Mouse (Mus musculus) bone marrow, adult 2 months (tissue): ENCODE results near the gene Alg1. TPM values are rescaled to one million over a fixed set of nuclear protein-coding genes. Genes with fewer than 3 reads are reported as not detected.

Source experiments
- H3K27ac ChIP-seq: fragments of 200-500 bp; 2 replicates; pipeline ENCODE4 v1.5.1; 2012; ENCODE audit warnings: low read depth, mild to moderate bottlenecking, control low read depth, inconsistent platforms, low read length; ENCODE audit not compliant: control insufficient read depth, poor library complexity, insufficient read depth
- H3K4me1 ChIP-seq: fragments of 200-500 bp; 2 replicates; pipeline ENCODE4 v1.6.1; 2011; ENCODE audit warnings: low read length; ENCODE audit not compliant: control insufficient read depth, insufficient read depth
- H3K4me3 ChIP-seq: fragments of 200-500 bp; replicated peaks from 2 replicates; pipeline ENCODE3; 2011; ENCODE audit warnings: mild to moderate bottlenecking, low read depth, low read length, control low read depth; ENCODE audit not compliant: control insufficient read depth
- CTCF ChIP-seq: fragments of 200-500 bp; IDR thresholded peaks from 2 replicates; pipeline ENCODE4 v1.5.1; 2011; ENCODE audit warnings: low read length, control low read depth; ENCODE audit not compliant: control insufficient read depth, insufficient read depth
- POLR2A ChIP-seq: fragments of 200-500 bp; IDR thresholded peaks from 2 replicates; pipeline ENCODE4 v1.6.1; 2011; ENCODE audit warnings: low read depth, mild to moderate bottlenecking, control low read depth, low read length, borderline replicate concordance; ENCODE audit not compliant: control insufficient read depth
- WGBS: fragments of 180-500 bp; shearing (Covaris S2); methylation state at CpG from one replicate; pipeline ENCODE4 v1.1.7; 2018; 5-methylcytosine and 5-hydroxymethylcytosine counted together
- polyA plus RNA-seq: library from polyadenylated mRNA; stranded (reverse); fragments of >200 nt; gene quantifications from 2 replicates; pipeline ENCODE4 v1.2.4, GENCODE M21; 2011; ENCODE audit warnings: low replicate concordance; ENCODE audit not compliant: missing spikeins, insufficient read depth, insufficient read length

Alg1 gene
- polyA plus RNA-seq, 1 experiment = 15.4 TPM

DNA sequence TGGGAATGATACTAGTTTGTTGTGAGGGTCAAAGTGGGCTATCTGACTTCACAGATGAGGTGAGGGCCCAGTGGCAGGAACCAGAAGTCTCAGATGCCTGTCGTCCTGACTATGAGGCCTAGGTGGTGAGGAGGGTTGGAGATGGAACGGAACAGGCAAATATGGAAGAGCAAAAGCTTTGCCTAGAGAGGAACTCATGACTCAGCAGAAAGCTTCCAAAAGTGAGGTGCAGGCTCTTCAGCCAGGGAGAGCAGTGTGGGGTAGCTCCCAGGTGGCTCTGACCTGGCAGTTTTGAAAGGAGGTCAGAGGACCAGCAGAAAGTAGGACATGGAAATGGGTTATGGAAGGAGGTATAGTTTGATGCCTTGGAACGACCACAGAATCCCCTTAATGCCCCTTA is 17.5 kb downstream of the Alg1 start:
- TF ChIP-seq CTCF (no peak), POLR2A (no peak)
- Histone ChIP-seq H3K4me1 (no peaks in the 10 kb centered on the region; the same call in 1 of the 2 replicates), H3K4me3 (no peak overlapping the region), H3K27ac (no peak overlapping the region)
- WGBS = 77% methylated on average over 3 of the region's 3 CpGs

DNA sequence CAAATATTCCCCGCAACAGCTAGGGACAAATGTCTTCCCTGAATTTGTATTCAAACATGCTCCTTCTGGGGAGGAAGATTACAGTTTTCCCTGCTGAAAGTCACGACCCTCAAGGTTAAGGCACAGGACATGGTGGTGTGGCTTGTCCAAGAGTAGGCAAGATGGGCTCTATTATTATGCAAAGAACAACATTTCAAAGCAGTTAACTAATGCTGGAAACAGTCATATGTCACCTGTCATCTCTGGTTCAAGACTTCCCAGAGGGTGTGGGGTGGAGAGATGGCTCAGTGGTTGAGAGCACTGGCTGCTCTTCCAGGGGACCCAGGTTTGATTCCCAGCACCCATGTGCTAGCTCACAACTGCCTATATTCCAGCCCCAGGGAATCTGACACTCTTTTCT is 18.8 kb downstream of the Alg1 start:
- TF ChIP-seq POLR2A (no peak), CTCF (no peak)
- no peaks in the 10 kb centered on the region; the same call in 1 of the 2 replicates for H3K4me1 ChIP-seq
- H3K27ac ChIP-seq = no peak overlapping the region
- no peak overlapping the region for H3K4me3 ChIP-seq
- WGBS = 82% methylated on average over 2 of the region's 2 CpGs

DNA sequence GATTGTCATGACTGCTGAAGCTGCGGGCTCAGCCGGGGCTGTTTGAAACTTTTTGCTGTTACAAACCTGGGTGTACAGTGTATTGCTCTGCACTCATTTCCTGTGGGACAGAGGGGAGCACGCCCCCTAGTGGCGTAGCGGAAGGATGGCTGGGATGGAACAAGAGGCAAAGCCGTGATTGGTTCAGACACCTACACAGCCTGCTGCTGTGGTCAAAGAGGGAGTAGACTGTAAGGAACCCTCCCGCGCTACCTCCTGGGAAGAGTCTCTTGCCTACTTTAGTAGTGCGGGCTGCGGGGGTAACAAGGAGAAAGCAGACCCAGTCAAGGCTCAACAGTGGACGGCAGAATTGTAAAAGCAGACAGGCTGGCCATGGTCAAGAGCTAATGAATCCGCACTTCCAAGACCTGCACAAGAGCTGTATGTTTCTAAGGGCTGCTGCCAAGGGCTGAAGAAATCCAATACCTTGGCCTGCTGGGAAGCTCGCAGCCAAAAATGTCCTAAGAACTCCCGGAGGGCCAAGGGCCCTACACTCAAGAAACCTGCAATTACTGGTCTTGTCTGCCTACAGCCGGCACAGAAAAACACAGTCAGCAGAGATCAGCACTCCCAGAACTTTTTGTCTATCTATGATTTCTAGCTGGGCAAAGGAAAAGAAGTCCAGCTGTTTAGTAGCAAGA is 21.1 kb downstream of the Alg1 start:
- Histone ChIP-seq H3K27ac (no peak overlapping the region), H3K4me1 (no peaks in the 10 kb centered on the region; the same call in 1 of the 2 replicates), H3K4me3 (peak overlapping the region; percentile 39)
- 2% methylated on average over 15 of the region's 15 CpGs for WGBS
- TF ChIP-seq CTCF = peak; percentile 99
- no peak for TF ChIP-seq POLR2A

DNA sequence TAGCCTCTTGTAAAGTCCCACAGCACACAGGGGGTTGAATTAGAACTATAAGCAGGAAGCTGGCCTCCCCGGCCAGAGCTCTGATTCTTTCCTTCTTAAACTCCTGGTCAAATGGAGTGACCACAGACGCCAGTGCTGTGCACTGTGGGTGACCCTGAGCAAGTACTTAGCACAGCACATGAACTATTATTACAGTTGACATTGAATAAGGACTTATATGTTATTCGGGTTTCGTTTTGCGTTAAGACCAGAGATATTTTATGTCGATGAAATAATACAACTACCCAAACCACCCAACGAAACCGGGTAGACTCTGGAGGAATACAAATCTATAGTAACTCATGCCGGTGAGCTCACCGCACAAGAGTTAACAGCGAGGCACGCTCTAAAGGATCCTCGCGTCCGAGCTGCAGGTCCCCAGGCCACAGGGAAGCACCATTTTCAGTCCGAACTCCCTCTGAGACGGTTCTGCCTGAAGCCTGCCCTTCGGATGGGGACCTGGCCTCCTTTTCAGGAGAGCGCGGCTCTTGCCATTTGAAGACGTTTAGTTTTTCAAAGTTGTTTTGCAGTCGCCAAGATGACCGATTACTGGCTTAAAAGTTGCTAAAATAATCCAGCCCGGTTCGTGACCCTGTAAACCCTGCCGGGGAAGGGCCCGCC is 21.8 kb downstream of the Alg1 start:
- WGBS = under 1% methylated on average over 27 of the region's 27 CpGs
- Histone ChIP-seq H3K4me1 (no peaks in the 10 kb centered on the region; the same call in 1 of the 2 replicates), H3K4me3 (peak overlapping the region; percentile 70), H3K27ac (peak overlapping the region; percentile 39)
- TF ChIP-seq POLR2A (no peak), CTCF (no peak)

DNA sequence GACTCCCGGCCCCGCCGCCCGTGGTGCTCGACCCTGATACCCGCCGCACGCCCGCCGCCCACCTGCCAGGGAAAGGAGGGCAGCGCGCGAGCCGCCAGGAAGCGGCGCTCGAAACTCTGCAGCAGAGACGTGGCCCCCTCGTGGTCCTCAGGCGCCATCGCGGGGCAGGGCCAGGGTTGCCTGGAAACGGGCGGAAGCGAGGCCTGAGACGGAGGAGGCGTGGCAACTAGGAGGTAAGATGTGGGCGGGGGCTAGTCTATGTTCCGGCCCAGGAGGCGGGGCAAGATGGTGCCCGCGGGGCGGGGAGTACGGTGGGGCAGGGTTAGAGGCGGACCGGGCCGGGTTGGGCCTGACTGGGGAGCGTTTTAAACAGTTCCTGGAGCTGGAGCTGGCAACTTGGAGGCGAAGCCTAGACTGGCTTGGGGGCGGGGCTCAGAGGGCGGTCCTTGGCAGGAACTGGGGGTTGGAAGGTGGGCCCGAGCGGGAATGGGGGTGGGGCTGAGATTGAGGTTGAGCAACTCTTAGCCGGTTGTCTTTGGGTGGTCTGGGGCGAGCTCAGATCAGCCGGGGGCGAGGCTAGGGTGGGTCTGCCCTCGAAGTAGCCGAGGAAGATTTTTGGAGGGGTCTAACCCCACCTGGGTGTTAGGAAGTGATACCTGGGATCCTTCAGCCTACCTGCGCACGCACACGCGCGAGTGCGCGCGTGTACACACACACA is 22.5 kb downstream of the Alg1 start, which contains the start of gene Eef2kmt:
Eef2kmt (minus strand) TSS at position 205 of the 718 bp plus-strand sequence.
- TF ChIP-seq POLR2A (peak; percentile 42; the same call in 1 of the 2 replicates), CTCF (peak; percentile 52; the same call in 1 of the 2 replicates)
- peak within 1 kb of the TSS; percentile 70 for H3K4me3 ChIP-seq
- peak within 1 kb of the TSS; percentile 39 for H3K27ac ChIP-seq
- H3K4me1 ChIP-seq = no peaks in the 10 kb centered on the region; the same call in 1 of the 2 replicates
- WGBS = 2% methylated on average over 57 of the region's 57 CpGs

DNA sequence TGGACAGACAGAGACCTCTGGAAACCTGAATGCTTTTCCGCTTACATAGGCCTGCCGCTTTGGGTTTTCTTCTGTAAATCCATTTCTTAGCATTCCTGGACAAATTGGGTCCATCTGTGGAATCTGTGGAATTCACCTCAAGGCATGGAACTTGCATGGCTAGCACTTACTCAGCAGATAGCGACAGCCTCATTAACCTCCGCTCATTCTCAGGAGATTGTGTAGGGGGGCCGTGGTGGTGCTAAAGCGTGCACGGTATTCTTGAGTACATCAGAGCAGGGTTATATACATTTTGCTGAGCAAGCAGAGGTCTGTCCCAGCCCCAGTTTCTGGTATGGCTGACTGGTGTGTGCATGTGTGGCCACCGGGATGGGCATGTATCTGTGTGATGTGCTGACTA is 29.7 kb downstream of the Alg1 start:
- 89% methylated on average over 8 of the region's 8 CpGs for WGBS
- no peak overlapping the region for H3K27ac ChIP-seq
- no peaks in the 10 kb centered on the region for H3K4me1 ChIP-seq
- no peak for TF ChIP-seq CTCF
- TF ChIP-seq POLR2A = no peak
- H3K4me3 ChIP-seq = no peak overlapping the region

DNA sequence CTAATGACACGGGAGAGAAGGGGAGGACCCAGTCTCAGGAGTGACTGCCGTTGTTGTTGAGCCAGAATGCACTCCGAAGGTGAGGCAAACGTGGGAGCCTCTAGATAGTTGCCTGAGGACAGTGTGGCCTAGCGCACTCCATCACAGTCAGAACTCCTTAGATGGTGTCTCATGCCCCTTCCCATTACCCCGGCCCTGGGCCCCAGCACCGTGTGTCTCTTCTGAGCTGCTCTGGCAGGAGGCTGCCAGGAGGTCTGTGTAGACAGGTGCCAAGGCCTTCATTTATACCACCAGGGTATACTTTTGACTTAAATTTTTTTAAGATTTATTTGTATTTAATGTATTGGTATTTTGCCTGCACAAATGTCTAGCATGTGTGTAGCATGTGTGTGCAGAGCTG is 30.5 kb downstream of the Alg1 start:
- Histone ChIP-seq H3K4me1 (no peaks in the 10 kb centered on the region), H3K27ac (no peak overlapping the region), H3K4me3 (no peak overlapping the region)
- TF ChIP-seq POLR2A (no peak), CTCF (no peak)
- WGBS = 81% methylated on average over 7 of the region's 7 CpGs
